Mouse (Mus musculus) cerebellum, postnatal 36 days (tissue): ENCODE results near the gene Spag6.

ENCODE experiments used
- DNase-seq, 2 experiments: peaks; one replicate each; pipeline ENCODE4 v3.0.0; 2021 to 2022; ENCODE audit warnings: mixed read lengths in 2 of 2

Spag6 gene

DNA sequence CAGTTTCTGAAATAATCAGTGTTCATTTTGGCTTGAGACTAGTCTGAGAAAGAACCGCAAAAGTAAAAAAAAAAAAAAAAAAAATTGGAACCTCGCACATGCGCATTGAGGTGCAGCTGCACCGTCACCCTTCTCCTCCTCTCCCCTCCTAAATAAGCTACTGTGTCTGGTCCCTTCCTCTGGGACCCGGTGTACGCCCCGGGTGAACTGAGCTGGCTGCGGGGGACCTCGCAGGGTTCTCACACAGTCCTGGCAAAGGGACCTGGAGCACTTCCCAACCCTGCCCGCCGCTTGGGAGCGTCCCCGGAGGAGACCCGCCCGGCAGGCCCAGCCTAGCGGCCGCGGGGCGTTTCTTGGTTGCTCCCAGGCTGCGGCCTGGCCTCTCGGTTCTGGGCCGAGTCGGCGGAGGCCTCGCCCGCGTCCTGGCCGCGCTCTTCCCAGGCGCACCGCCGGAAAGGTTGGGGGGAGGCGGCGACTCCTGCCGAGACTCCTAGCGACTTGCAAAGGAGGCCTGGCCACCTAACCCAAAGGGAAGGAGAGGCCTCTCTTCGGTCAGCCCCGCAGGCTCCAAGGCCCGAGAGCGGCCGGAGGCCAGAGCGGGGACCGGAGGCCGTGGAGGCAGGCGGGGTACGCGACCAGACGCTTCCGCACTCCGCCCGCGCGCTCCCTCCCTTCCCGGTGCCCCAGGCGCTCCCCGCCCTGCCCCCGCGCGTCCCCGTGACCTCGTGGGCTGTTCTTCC lies at the start of gene Spag6:
Gene Spag6, plus strand, starts transcription at position 162 of the 740 bp plus-strand sequence.
- peak; percentile 78 to 81 for DNase-seq

DNA sequence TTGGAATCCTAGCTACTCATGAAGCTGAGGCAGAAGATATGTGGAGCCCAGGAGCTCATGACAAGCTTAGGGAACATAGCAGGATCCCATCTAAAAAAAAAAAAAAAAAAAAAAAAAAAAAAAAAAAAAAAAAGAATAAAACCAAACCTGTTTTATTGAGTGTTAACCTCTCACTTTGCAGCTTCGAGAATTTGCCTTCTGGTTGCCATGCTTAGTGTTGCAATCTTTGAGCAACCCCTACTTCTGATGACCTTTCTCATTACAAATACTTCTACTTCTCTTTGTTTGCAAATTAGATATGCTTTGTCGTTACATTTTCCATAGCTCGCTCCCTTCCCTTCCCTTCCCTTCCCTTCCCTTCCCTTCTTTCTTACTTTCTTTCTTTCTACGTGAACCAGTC lies 45.3 kb upstream of the Spag6 start:
- DNase-seq: no peak

DNA sequence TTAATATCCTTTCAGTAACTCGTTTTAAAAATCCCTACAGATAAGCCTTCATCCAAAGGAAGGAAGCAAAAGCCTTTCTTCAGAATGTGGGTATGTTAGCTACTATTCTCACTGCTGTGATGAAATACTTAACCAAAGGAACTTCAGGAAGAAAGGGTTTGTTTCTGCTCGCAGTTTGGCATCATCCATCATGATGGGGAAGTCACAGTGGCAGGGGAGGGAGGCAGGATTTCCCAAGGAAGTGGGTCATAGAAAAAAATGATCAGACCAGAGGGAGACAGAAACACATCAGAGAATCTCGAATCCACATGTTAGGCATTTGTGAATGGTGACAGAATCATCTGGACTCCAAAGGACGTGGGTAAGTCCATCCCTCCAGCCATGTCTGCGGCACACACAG lies 39.0 kb upstream of the Spag6 start:
- DNase-seq: no peak

DNA sequence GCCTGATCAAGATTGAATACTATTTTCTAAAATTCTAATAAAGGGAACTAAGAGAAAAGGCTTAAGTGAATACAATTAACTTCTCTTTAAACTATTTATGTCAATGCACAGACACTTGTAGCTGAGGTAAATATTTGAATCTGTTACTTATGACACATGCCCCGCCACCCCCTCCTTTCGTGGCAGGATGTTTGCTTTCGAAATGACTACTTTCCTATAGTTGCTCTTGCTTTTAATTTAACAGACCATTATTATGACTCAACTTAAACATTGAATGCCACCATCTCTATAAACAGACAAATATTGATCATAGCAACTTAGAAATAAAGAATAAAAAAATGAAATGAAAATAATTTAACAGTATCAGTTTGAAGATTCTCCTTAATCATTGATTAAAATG lies 29.8 kb upstream of the Spag6 start:
- no peak for DNase-seq

DNA sequence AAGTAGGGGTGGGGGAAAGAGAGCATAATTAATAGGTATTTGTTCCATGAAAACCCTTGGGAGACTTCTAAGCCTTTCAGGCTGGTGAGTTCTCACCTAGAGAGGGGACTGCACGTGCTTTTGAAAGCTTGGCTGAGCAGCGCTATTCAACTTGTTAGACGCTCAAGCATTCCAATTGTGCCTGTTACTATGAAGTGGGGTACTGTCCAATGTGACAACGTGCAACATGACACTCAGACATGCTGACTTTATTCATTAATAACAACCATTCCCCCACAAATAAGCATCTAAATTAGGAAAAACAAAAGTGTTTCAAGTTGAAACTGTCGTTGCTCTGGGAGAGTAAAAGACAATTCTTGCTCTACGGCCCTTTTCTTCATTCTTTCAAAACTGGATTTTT lies 22.8 kb upstream of the Spag6 start:
- no peak for DNase-seq

DNA sequence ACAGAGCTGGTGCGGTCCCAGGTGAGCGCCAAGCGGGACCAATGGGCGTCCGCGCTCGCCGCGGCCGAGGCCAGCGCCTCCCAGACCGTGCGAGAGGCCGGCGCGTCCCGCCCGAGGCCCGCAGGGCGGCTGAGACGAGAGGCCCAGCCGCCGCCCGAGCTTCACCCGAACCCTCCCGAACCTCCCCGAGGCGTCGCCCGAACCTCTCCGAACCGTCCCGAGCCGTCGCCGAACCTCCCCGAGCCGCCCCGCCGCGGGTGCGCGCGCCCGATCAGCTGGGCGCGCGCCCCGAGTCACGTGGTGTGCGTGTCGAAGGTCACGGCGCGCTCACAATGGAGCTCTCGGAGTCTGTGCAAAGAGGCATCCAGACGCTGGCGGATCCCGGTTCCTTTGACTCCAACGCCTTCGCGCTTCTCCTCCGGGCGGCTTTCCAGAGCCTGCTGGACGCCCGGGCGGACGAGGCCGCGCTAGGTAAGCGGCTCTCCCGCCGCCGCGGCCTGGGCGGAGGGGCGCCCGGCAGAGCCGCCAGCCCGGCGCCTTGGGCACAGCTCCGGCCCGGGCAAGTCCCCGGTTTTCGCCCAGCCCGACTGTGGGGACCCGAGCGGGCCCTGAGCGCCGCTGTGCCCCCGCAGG lies 21.6 kb upstream of the Spag6 start, which contains the start of gene Commd3:
Gene Commd3, plus strand, starts transcription at position 252 of the 633 bp plus-strand sequence.
- DNase-seq: peak; percentile 96 to 99

DNA sequence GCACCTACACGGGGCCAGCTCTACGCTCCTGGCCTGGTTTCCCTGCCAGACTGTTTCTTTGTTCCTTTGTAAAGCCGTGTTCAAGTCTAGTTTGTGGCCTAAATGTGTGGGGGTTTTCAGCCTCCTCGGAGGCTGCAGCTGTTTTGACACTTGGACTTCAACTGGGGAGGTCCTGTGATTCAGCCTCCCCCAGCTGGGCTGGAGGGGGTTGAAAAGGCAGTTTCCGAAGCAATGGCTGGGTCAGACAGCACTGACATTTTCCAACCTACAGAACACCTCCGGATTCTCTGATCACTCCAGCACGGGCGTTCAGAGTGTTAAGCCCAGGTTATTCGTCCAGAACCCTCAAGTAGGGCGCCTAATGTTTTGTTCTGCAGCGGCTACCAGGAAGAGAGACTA lies 21.1 kb upstream of the Spag6 start:
- DNase-seq: no peak

DNA sequence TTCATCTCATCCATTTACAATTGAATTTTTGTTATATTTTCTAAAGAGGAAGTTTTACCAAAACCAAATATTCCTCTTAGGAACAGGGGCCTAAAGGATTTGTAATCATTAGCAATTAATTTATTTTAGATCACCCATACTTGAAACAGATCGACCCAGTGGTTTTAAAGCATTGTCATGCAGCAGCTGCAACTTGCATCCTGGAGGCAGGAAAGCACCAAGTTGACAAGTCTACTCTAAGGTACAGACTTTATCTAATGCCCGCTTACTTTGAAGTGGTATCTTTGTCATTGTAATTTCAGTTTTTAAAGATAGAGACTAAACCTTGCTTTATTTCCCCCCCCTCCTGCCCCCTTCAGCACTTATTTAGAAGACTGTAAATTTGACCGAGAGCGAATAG lies 20.1 kb upstream of the Spag6 start:
- no peak for DNase-seq

DNA sequence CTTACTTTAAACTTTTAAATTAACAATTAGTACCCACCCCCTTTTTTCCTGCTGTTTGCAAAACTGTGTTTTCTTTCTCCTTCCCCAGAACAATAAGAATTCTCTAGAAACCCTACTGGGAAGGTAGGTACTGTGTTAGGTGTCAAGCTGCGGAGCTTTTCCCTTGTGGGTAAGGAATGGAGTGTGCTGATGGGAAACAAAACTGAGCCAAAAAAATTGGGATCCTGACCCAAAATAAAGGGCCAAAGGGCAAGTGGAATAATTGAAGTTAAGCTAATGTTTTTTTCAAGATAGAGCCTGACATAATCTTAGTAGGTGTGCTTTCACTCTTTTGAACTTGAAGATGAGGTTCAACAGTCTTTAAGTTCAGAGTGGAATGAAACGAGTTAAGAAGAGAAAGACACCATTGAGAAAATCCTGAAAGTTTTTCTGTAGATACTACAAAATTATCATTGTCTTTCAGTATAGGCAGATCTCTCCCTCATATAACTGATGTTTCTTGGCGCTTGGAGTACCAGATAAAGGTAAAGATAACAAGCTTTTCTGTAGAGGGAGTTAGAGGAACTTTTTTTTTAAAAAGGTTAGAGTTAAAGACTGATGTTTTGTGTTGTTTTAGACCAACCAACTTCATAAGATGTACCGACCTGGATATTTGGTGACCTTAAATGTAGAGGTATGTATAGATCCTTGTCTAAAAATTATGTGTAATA lies 19.5 kb upstream of the Spag6 start:
- DNase-seq: no peak

DNA sequence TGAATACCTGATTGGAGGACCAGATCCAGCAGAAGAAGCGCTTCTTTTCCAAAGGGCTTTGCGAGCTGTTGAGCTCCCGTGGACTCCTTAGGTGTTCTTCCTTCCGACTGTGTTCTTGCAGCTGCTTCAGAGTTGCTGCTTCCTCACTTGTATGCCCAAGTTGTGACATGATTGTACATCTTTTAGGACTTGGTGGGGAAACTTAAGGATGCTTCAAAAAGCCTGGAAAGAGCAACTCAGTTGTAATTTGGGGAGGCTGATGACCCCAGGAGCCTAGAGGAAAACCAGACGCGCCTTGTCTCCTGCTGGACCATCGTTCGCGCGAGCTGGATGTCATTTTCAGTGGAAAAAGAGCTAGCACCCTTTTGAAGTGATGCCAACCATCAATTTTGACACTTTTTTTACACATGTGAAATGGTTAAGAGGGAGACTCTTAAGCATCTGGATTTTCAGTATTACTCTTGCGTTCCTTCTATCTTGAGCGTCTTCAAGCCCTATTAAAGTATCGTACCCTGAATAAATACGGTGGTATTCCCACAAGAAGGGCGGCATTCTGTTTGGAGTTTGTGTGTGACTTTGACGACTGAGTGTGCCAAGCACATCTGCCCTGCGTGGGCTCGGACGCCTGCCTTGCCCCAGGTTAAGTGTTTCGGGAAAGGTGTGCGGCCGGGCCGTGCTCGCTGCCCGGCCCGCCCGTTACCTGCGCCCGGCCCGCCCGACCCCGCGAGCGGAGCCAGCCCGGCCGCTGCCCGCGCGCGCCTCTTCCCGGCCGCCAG lies 18.0 kb upstream of the Spag6 start:
- DNase-seq: no peak

DNA sequence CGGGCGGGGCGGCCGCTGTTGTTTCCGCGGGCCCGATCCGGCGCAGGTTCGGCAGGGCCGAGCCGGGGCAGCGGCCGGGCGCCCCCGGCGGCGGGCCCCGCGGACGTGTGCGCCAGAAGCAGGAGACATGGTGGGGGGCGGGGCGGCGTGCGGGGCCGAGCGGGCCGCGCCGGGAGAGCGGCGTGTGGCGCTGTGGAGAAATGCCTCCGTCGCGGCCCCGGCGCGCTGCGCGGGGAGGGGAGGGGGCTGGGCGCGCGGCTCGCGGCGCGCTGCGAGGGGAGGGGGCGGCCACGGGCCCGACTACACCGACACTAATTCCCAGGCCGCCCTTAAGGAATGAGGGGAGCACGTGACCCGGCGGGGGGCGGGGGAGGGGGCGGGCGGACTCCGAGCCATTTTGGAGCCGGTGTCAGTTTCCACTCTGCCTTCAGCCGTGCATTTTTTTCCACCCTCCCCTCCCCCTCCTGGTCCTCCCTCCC lies 17.3 kb upstream of the Spag6 start:
- peak; percentile 73 to 81 for DNase-seq

DNA sequence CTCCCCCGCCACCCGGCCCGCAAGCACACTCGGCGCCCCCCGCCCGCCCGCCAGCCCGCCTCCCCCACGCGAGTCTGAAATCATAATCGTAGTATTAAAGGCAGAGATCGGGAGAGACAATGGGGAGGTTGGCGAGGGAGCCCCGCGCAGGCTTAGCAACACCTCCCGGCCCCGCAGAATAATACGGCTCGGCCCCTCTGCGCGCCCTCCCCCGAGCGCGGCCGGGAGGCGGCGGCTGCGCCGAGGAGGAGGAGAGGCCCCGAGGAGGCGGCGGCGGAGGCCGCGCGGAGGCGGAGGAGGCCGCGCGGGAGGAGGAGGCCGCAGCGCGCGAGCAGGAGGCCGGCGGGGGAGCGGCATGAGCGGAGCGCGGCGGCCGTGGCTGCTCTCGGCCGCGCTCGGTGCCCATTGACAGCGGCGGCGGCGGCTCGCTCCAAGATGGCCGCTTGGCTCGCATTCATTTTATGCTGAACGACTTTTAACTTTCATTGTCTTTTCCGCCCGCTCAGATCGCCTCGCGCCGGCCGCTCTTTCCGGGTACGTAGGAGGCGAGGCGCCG lies 16.8 kb upstream of the Spag6 start, which contains the start of gene Bmi1:
Gene Bmi1, plus strand, starts transcription at position 83 of the 556 bp plus-strand sequence.
- DNase-seq: peak; percentile 71 to 76

DNA sequence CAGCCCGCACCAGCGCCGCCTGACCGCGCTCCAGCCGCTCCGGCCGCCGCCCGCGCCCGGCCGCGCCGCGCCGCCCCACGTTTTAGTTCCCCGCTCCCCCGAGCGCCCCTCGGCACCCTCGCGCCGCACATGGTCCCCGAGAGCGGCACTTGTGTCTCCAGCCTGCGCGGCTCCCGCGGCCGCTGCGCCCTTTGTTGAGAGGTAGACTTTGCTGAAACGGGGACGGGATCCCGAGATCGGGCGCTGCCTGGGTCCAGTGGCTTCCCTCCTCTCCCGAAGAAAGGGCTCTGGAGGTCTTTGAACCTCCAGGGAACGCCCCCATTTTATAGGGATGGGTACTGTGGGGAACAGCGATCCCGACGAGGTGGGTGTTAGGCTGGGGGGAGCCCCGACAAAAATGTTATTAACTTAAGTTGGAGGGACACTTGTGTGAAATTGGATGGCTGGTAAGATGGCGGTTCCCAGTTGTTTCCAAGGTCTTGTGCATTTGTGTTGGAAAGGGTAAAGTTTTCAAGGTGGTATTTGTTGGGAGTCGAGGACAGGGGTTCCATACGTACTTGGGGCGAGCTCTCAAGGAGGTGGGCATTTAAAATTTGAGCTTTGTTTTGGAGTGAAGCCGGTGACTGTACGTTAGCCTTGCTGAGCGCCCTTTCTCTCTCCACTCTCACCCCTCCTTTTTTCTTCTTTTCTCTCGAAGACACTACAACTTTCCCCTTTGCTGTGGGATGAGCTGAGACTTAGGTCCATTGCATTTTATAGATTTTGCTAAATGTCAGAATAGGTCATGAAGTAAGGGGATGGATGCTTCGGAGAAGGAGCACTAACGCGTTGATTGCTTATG lies 16.0 kb upstream of the Spag6 start:
- peak; percentile 58 to 62 for DNase-seq

DNA sequence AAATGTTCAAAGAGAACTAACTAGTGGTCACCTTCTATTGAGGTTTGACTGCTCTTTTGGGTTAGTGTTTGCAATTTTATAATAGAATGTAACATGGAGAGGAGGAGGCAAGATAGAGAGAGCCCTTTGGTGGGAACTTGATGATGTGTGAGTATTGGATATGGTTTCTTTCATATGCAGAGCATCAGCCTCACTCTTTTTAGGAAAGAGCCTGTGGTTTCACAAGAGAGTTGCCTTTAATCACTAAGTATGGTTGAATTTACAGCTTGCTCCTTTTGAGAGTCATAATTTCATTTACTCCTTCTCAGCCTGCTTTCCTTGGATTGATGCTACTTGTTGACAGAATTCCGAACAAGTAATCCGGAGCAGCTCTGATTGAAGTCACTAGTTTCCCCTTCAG lies 14.1 kb upstream of the Spag6 start:
- no peak for DNase-seq

DNA sequence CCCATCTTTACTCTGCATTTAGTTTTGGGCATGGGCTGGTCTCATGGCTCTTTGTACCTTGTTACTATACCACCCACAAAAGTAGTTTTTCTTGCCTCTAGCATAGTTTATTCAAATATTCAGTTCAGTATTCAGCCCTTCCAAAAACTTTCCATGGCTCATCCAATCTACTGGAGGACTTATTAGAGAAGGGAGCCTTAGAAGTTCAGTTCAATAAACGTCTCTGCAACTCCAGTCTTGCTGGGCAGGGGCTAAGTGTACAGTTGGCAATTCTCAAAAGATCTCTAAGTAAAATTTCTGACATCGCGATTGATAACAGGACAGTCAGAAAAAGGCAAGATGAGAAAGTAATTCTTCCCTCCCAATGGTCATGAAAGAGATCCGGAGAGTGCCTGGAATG lies 13.3 kb upstream of the Spag6 start:
- DNase-seq: no peak

DNA sequence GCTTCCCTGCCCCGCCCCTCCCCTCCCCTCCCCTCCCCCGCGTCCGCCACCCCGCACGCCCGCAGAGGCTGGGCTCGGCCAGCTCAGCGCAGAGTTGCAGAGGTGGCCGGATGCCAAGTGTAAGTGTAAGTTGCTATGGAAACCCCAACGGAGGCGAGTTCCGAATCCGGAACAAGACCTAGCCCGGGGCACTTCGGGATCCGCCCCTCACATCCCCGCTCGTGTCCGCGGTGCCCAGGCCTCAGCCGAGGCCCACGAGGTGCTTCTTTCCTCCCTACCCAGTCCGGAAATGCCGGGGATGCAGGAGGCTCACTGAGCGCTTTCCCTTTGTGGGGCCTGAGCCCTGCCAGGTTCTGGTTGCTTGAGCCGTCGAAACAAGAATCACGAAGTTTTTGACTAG lies 12.9 kb upstream of the Spag6 start:
- peak; percentile 42 to 43 for DNase-seq

DNA sequence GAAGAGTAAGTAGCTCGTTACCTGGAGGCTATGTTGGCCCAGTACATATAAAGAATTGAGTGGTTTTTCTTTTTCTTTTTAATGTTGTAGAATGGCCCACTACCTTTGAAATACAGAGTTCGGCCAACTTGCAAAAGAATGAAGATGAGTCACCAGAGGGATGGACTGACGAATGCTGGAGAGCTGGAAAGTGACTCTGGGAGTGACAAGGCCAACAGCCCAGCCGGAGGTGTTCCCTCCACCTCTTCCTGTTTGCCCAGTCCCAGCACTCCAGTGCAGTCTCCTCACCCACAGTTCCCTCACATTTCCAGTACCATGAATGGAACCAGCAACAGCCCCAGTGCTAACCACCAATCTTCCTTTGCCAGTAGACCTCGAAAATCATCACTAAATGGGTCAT lies 9.8 kb upstream of the Spag6 start:
- no peak for DNase-seq

DNA sequence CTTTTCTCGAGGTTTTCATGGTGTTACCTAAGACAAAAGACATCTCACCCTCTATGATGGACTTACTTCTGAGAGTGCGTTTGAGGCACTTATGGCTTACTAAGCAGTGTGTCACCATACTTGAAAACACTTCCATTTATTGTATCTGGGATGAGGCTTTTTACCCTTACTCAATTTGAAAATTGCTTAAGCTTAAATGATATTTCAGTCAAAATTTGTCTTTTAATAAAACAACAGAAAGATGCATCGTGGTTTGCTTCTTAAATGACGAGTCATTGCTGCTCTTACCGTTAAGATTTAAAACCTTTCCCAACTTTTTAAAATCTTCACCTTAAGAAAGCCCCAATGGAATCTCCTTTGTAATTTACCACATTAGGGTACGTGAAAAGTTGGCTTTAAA lies 7.4 kb upstream of the Spag6 start:
- no peak for DNase-seq

DNA sequence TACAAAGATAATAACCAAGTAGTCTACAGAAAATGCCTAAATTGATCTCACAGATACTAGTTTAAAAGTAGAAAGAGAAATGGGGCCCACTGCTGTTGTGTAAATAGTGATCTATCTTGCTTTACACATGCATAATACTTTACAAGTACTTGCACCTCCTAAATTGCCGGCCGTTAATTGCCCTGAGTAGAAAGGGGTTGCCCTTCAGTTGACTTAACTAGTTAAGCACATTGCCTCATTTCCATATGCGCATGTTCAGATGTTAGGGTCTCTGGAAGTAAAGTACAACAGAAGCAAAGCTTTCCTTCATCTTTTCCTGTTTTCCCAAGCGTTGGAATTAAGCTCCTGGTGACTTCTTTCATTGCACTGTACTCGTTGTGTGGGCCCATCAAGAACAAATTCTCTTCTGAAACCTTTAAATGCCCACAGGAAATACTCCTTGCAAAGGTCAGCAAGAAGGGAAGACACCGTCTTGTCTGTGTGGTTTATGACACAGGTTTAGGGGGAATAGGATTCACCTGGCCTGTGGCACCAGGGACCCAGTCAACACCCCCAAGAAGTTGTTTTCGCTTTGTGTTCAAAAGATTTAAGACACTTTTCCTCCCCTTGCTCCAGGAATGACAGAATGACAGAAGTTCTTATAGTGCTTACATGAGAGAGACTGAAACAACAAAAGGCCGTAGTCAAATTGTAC lies 6.9 kb upstream of the Spag6 start:
- DNase-seq: no peak

DNA sequence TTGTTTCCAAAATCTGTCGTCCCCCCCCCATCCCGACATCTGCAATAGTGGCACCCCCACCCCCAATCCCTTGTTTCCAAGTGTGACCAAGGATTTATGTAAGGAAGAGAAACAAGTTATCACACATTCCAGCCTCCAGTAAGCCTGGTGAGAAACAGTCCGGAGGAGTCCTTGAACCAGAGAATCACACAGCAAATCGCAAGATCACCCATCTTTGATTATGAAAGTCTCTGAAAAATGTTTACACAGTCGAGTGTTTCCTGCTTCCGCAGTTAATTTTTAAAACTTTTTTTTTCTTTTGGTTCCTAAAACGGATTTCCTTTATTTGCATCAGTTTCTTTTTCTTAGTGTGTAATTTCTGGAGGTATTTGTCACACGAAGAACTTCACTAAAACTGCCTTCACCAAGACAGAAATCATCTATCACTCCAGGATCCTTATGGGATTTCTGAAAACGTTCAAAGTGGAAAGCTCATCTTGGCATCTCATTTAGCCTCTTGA lies 6.1 kb upstream of the Spag6 start:
- no peak for DNase-seq

DNA sequence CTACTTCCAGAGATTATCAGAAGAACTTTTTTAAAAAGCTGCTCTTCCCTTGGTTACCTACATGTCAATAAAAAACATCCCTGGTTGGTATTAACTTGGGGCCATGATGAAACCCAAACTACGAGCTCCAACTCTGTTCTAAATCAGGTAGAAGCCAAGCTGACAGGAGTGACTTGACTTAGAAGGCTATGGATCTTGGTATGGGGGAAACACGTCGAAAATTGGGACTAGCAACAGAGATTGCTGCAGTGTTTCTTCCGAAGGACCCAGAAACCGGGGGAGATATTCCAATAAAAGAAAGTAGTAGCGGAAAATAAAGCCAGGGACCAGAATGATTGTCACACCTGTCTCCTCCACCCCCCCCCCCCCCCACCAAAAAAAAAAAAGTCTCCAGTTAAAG lies 5.5 kb upstream of the Spag6 start:
- DNase-seq: no peak
